Mouse (Mus musculus): ENCODE results near the gene Intu.

Gene Intu

DNA sequence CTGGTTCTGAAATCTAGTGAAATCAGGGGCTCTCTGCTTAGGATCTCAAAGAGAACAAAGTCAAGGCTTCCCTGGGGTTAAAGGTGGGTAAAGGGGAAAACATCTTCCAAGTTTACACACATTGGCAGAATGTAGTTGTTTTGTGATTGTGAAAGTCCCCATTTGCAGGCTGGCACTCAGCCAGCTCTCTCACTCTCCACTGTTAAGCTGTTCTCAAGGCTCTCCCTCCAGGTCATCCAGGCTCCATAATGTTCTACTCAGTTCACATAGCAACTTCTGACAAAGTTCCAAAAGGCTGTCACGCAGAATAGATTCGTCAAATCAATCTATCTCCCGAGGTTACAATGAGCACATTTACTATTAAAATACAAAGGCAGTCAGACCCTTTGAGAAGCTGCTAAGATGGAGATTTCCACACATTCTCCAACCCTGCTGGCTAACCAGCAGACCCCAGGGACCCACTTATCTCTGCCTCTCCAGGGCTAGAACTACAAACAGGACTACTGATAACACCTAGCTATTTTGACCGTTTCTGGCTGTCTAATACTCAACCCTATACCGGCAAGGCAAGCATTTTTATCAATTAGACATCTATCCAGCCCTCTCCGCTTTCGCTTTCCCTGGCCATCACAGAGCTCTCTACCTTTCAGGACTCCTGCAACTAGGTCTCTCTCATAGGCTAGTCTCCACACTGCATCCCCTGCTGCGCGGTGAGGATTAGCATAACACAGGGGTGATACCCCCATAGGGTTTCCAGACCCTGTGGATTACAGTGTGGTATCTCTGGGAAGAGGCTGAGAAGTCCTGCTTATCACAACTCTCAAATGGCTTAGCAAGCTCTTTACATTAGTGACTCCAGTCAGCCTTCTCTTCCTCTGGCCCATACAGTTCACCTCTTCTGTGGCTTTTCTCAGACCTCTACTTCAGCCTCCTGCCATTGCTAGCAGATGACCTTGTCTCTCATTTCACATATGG, 2.8 kb upstream of the Intu start:
- no peak for DNase-seq (ENCODE audit: low spot score in 2 of 2)

DNA sequence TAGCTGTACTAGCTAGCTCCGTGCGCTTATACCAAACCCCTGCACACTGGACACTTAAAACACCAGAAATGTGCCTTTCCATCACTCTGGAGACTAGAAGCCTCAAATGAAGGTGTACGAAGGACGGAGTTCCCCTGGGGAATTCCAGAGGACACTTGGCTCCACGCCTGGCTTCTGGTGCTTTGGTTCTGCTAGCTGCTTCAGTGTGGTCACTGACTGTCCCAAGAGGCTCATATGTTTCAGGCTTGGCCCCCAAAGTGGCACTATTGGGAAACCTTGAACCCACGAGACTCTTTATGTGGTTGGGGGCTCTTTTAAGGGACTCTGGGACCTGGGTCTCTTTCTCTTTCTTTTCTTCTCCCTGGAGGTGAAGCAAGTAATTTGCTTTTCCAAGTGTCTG, 2.1 kb upstream of the Intu start:
- no peak for DNase-seq (ENCODE audit: low spot score in 2 of 2)

- no peak for DNase-seq (ENCODE audit: low spot score in 2 of 2)
These were observed 241 bp upstream of the Intu start for GRCm38 (mm10) chr3:40530845-40531244.

DNA sequence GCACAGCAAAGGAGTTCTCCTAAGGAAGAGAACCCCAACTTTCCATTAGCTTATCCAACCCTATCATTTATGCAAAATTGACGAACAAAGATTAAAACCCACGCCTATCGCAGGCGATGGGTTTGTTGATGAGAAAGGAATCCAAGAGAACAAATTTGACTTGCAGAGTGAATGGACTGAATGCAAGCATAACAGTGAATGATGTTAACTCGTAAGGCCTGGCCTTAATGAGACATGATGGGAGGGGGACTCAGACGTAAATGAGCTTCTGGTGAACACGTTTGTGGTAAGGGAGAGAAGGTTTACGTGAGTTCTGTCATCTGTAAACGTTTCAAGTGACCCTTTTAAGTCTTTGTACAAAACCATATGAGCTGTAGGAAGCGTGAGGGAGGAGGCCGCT, 1.2 kb downstream of the Intu start:
- DNase-seq (ENCODE audit: low spot score in 2 of 2): no peak

DNA sequence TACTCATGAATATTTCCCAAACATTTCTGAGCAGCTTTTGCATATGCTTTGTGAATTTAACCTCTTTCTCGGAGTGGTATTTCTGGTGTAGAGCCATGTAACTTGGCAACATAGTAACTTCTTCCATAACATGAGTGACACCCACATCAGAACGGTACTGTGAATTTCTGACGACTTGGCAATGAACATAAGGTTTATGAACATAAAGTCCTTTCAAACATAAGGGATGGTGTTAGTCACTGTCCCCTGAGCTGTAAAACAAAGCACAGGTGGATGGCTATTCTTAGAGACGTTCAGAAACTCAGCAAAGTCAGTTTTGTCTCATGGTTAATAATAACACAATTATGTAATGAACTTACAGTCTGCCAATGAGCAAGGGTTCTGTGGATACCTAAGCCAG, 3.1 kb downstream of the Intu start:
- DNase-seq (ENCODE audit: low spot score in 2 of 2): no peak

GRCm38 (mm10) chr3:40540567-40541554, 9.8 kb downstream of the Intu start:
- peak; percentile 80 to 81 for DNase-seq (ENCODE audit: low spot score in 2 of 2)

DNA sequence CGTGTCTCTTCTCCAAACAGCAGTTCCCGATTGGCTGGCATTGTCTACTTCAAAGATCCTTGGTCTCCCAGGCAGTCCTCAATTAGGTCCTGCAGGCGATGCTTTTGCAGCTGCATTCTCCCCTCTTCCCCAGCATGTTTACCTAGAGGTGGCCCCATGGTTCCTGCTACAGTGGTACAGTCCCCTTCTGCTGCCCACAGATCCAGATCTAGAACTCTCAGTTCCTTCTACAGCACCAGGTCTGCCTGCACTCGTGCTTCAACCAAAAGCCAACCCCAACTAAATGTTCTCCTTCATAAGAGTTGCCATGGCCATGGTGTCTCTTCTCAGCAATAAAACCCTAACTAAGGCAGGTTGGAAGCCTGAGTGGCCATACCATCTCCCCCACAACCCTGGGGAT, 15.5 kb downstream of the Intu start:
- DNase-seq (ENCODE audit: low spot score in 2 of 2): no peak

DNA sequence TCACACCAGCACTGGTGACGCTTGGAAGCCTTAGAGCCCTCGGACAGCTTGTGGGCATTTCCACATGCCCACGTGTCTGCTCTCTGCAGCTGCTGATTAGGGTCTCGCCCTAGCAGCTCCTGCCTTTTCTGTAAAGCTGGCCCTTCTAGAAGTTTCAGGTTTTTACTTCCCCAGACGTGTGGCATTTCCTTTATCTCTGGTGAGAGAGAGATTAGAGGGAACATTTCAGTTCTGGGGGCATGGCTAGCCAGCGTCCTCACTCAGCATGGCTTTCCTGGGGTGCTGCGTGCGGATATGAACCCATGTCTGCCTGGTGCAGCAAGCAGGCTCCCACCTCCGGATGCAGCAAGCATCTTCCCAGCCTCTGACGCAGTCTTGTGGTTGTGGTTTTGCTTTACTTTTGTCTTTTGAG, 121.9 kb downstream of the Intu start:
- no peak for DNase-seq (ENCODE audit: low spot score in 2 of 2)

DNA sequence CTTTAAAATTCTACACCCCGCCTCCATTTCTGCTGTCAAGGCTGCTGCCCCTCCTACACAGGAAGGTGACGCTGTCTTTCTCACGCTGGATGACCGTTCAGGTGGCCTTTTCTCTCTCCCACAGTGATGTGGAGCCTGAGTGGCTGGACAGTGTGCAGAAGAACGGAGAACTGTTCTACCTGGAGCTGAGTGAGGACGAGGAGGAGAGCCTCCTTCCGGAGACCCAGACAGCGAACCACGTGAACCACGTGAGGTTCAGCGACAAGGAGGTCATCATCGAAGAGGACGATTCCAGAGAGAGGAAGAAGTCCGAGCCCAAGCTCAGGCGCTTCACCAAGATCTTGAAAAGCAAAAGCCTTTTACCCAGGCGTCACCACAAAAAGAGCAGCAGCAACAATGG, 122.5 kb downstream of the Intu start:
- no peak for DNase-seq (ENCODE audit: low spot score in 2 of 2)

DNA sequence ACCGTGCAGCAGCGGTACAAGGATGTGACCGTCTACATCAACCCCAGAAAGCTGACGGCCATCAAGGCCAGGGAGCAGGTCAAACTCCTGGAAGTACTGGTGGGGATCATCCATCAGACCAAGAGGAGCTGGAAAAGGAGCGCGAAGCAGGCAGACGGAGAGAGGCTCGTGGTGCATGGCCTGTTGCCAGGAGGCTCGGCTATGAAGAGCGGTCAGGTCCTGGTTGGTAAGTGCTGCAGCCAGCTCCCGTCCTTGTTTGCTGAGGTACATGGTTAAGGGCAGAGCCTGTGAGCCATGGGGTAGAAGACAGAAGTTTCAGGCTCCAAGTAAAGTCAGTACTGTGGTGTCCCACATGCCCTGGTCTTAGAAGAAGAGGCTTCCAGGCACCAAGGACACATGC, 122.9 kb downstream of the Intu start:
- DNase-seq (ENCODE audit: low spot score in 2 of 2): no peak

GRCm38 (mm10) chr3:40655571-40655970, 124.5 kb downstream of the Intu start:
- no peak for DNase-seq (ENCODE audit: low spot score in 2 of 2)

DNA sequence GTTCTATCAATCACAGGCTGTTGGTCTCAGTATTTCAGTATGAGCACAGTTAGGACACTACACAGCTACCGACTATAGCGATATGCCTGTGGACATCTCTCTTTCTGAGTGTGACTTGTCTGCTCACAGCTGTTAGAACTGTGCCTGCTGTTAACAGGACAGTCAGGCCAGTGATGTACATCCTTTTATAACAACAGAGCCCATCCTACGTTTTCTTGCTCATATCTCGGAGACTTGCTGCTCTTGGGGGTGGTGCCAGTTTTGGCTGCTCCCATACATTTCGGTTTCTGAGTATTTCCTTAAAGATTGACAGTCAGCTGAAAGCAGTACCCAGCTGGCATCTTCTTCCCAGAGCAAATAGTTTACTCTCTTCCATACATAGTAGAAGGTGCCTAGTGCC, 125.3 kb downstream of the Intu start:
- DNase-seq (ENCODE audit: low spot score in 2 of 2): no peak

GRCm38 (mm10) chr3:40660231-40660630, 129.1 kb downstream of the Intu start:
- no peak for DNase-seq (ENCODE audit: low spot score in 2 of 2)

GRCm38 (mm10) chr3:40666109-40666508, 135.0 kb downstream of the Intu start:
- DNase-seq (ENCODE audit: low spot score in 2 of 2): no peak

DNA sequence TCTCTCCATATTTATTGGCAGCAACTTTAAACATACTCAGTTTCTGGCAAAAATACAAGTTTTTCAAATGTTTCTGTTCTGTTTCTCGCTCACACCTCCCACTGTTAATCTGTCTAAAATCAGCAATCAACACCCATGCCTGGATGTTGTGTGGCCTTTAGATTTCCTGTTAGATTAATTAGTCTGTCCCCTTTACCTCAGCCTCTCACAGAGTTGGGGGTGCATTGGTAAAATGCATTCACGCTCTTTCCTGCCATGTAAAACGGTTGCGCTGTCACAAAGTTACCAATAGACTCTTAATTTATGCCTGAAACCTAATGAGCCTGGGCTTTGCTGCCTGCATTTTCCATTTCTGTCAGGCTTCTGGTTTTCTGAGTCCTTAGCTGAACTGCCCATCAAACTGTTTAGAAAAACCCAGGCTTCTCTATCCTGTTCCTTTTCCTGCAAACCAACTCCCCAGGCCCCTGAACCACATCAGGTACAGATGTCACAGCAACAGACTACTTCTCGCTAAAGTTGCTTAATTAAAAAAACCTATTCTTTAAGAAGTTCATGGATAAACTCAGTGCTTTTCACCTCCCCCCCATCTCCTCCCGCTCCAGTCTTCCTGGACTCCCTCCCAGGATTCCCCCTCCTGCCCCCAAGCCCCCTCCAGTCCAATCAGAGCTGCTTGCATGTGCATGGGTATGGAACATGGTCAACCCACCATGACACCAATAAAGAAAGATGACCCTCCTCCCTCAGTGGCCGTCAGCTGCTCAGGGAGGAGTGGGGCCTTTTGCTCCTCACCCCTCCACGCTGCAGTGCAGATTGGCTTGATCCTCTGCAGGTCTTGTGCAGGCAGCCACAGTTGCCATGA, 136.0 kb downstream of the Intu start:
- no peak for DNase-seq (ENCODE audit: low spot score in 2 of 2)

- DNase-seq (ENCODE audit: low spot score in 2 of 2): no peak
These were observed 137.8 kb downstream of the Intu start for GRCm38 (mm10) chr3:40668889-40669288.

DNA sequence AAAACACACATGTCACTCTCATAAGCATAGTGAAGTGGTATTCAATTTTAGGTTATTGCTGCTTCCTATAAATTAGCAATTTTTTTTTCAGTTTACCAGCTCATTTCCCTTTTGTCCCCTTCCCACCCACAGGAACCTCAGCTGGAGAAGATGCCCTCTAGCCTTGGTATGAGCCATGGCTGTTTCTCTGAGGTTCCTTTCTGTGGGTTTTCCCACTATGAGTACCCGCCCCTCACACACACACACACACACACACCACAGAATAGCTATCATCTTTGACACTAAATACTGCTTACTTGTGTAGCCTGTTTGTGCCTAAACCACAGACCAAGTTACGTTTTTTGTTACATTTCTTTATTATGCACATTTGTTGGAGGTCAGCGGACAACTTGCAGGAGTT, 138.3 kb downstream of the Intu start:
- no peak for DNase-seq (ENCODE audit: low spot score in 2 of 2)

DNA sequence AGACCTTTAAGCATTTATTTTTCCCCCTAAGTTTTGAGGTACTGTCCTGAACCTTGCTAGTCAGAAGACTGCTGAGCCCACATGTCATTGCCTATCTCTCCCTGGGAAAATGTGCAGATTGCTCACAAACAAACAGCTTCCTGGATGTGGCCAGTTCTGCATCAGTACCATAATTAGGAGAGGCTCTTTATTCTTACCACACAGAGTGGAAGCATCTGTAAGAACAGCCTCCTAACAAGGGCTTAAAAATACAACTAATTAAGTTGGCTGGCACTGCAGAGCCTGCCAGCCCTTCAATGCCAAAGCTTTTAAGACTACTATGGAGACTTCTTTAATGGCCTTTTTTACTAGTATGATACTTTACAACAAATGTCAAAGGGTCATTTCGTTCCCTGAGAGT, 142.4 kb downstream of the Intu start:
- no peak for DNase-seq (ENCODE audit: low spot score in 2 of 2)

DNA sequence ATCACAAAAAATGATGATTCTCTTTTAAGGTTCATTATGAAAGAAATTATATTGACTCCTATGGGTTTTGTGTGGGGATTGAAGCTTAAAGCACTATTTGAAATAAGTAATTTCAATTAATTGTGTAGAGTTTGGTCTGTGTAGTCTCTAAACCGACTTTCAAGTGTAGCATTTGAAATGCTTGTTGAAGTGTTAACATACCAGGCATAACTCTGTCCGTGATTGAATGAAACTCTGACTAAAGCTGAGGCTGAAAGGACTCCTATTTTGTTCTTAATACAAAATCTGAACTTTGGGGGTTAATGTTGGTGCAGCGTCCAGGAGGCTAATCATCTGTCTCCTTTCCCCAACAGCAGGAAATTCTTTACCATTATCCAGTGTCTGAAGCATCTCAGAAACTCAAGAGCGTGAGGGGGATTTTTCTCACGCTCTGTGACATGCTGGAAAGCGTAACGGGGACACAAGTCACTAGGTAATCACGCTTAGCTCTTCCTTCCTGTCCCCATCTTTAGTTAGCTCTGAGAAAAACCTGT, 143.9 kb downstream of the Intu start:
- no peak for DNase-seq (ENCODE audit: low spot score in 2 of 2)

DNA sequence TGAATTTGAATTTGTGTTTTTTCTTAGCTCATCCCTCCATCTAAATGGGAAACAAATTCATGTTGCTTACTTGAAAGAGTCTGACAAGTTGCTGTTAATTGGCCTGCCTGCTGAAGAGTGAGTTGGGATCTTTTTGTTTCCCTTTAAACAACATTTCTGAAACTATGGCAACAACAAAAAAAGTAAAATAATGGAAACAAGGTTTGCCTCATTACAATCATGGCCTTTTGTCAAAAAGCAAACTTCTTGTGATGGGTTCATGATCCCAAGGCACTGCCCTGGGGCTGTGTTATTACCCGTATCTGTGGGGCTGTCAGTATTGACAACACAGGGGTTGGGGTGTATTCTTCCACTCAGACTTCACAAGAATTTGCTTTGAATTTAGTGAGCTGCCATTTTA, 147.8 kb downstream of the Intu start:
- DNase-seq (ENCODE audit: low spot score in 2 of 2): no peak

- no peak for DNase-seq (ENCODE audit: low spot score in 2 of 2)
These were observed 151.3 kb downstream of the Intu start for GRCm38 (mm10) chr3:40682404-40682803.
